Mouse (Mus musculus) heart, adult 10 weeks (tissue): ENCODE measurements around the gene Nup188. TPM values are rescaled to one million over a fixed set of nuclear protein-coding genes. Genes with fewer than 3 reads are reported as not detected.

Experiments used
- polyA plus RNA-seq: library from polyadenylated mRNA; stranded (reverse); fragments of 350-450 nt; fragmentation: Illumina TruSeq; extraction: RNeasy Lipid Tissue Mini Kit (QIAGEN cat#74804); gene quantifications from one replicate; pipeline ENCODE4 v1.2.3, GENCODE M21; 2014; ENCODE audit warnings: low read depth, low replicate concordance

The Nup188 gene
- 13.9 TPM for polyA plus RNA-seq

GRCm38 (mm10) chr2:30286192-30287026 lies at the start of gene Nup188, which contains the start of gene Dolk:
Gene Nup188, plus strand, starts transcription at chr2:30286397.
Gene Dolk, minus strand, starts transcription at chr2:30286334.

GRCm38 (mm10) chr2:30237199-30237880 lies 48.9 kb upstream of the Nup188 start, which contains the start of gene Lrrc8a:
Gene Lrrc8a, plus strand, starts transcription at chr2:30237715.

GRCm38 (mm10) chr2:30240267-30240666 lies 45.9 kb upstream of the Nup188 start, which contains the start of gene Gm28035:
Gene Gm28035, plus strand, starts transcription at chr2:30240567.

GRCm38 (mm10) chr2:30265767-30266253 lies 20.4 kb upstream of the Nup188 start, which contains the start of gene Phyhd1:
Gene Phyhd1, plus strand, starts transcription at chr2:30266203.

GRCm38 (mm10) chr2:30280743-30281142 lies 5.5 kb upstream of the Nup188 start, which contains the start of gene Gm28038:
Gene Gm28038, plus strand, starts transcription at chr2:30281043.

GRCm38 (mm10) chr2:30358533-30359531 lies 72.6 kb downstream of the Nup188 start, which contains the start of gene Sh3glb2:
Gene Sh3glb2, minus strand, starts transcription at chr2:30359337.

GRCm38 (mm10) chr2:30363773-30364650 lies 77.8 kb downstream of the Nup188 start, which contains the start of gene Miga2:
Gene Miga2, plus strand, starts transcription at chr2:30364233.

GRCm38 (mm10) chr2:30392114-30392576 lies 105.9 kb downstream of the Nup188 start, which contains the start of gene Dolpp1:
Gene Dolpp1, plus strand, starts transcription at chr2:30392254.

Other genes with a start within 250 kb of the Nup188 start
- gene Wdr34, start 237.5 kb upstream of the Nup188 start, polyA plus RNA-seq, result 8.2 TPM
- gene Set, start 229.0 kb upstream of the Nup188 start, polyA plus RNA-seq, result 116 TPM
- gene Pkn3, start 208.7 kb upstream of the Nup188 start, polyA plus RNA-seq, result 13.1 TPM
- 5.9 TPM for gene Zdhhc12, start 192.7 kb upstream of the Nup188 start, polyA plus RNA-seq
- 29.0 TPM for gene Zer1, start 161.8 kb upstream of the Nup188 start, polyA plus RNA-seq
- 16.3 TPM for gene Tbc1d13, start 152.7 kb upstream of the Nup188 start, polyA plus RNA-seq
- gene Endog, start 114.9 kb upstream of the Nup188 start, polyA plus RNA-seq, result 74.8 TPM
- 9.4 TPM for gene Spout1, start 107.9 kb upstream of the Nup188 start, polyA plus RNA-seq
- 40.3 TPM for gene Kyat1, start 80.5 kb upstream of the Nup188 start, polyA plus RNA-seq
- 24.1 TPM for gene Lrrc8a, start 48.7 kb upstream of the Nup188 start, polyA plus RNA-seq
- 5.9 TPM for gene Gm28035, start 45.8 kb upstream of the Nup188 start, polyA plus RNA-seq
- gene Phyhd1, start 20.2 kb upstream of the Nup188 start, polyA plus RNA-seq, result 112 TPM
- not detected for gene Gm28038, start 5.4 kb upstream of the Nup188 start, polyA plus RNA-seq
- 22.6 TPM for gene Dolk, start 63 bp upstream of the Nup188 start, polyA plus RNA-seq
- gene Sh3glb2, start 72.9 kb downstream of the Nup188 start, polyA plus RNA-seq, result 78.3 TPM
- 77.6 TPM for gene Miga2, start 77.8 kb downstream of the Nup188 start, polyA plus RNA-seq
- 9.7 TPM for gene Dolpp1, start 105.9 kb downstream of the Nup188 start, polyA plus RNA-seq
- gene Crat, start 129.4 kb downstream of the Nup188 start, polyA plus RNA-seq, result 388 TPM
- 72.3 TPM for gene Ptpa, start 129.6 kb downstream of the Nup188 start, polyA plus RNA-seq
- 2.9 TPM for gene Ier5l, start 187.8 kb downstream of the Nup188 start, polyA plus RNA-seq